In genomic region chr8:85408053-85408505, GRCm38 (mm10) we compare ENCODE assay signal across 9 mouse cellular contexts. TPM values are rescaled to one million over a fixed set of nuclear protein-coding genes. Genes with fewer than 3 reads are reported as not detected.
DNase-seq lines count a peak whose midpoint lies in the region; ATAC-seq and TF ChIP-seq lines count a peak whose summit lies in the region.
"Had no signal": no experiment of that assay in that cellular context is flagged by ENCODE, and none has a peak within 500 bp of the region (broad histone marks: within the 10 kb centered on the region; RNA-seq: fewer than 3 reads in every experiment).

No protein-coding gene starts in this region.

- no peak overlapping the region for H3K4me3 ChIP-seq in cerebellum, adult 2 months (replicated peaks; ENCODE audit: insufficient read depth, low read depth, low read length)
- no peak overlapping the region for H3K4me3 ChIP-seq in embryonic facial prominence, embryonic 11.5 days (ENCODE audit: low read depth, low read length)
- H3K4me3 ChIP-seq: neural tube, embryonic 12.5 days had no signal

- H3K9me3 ChIP-seq in embryonic facial prominence, embryonic 11.5 days (replicated peaks; ENCODE audit: control insufficient read depth, low read length) = no peaks in the 10 kb centered on the region
- H3K9me3 ChIP-seq: neural tube, embryonic 12.5 days had no signal

- no peaks in the 10 kb centered on the region for H3K27me3 ChIP-seq in cerebellum, adult 2 months (ENCODE audit: control insufficient read depth, insufficient read depth, low read length)
- no peaks in the 10 kb centered on the region for H3K27me3 ChIP-seq in embryonic facial prominence, embryonic 11.5 days (ENCODE audit: control insufficient read depth, insufficient read depth, low read length)
- H3K27me3 ChIP-seq: neural tube, embryonic 12.5 days had no signal

- H3K4me2 ChIP-seq in embryonic facial prominence, embryonic 11.5 days (ENCODE audit: low read depth, low read length) = no peak overlapping the region
- H3K4me2 ChIP-seq: neural tube, embryonic 12.5 days had no signal

- H3K36me3 ChIP-seq in embryonic facial prominence, embryonic 11.5 days (replicated peaks; ENCODE audit: control insufficient read depth, insufficient read depth, low read depth, low read length) = no peaks in the 10 kb centered on the region

- H3K9ac ChIP-seq in embryonic facial prominence, embryonic 11.5 days (replicated peaks; ENCODE audit: low read length) = no peak overlapping the region
- H3K9ac ChIP-seq: neural tube, embryonic 12.5 days had no signal

- no peak overlapping the region for H3K27ac ChIP-seq in cerebellum, adult 2 months (ENCODE audit: insufficient read depth, low read length)
- H3K27ac ChIP-seq in embryonic facial prominence, embryonic 11.5 days (replicated peaks; ENCODE audit: low read depth, low read length) = no peak overlapping the region
- H3K27ac ChIP-seq: neural tube, embryonic 12.5 days had no signal

- no peak for ATAC-seq in embryonic facial prominence, embryonic 11.5 days (replicated peaks; ENCODE audit: insufficient number of reproducible peaks, low FRiP score, low TSS enrichment, low read depth)

- no peaks in the 10 kb centered on the region for H3K4me1 ChIP-seq in cerebellum, adult 2 months (ENCODE audit: control insufficient read depth, insufficient read depth, low read length)
- no peaks in the 10 kb centered on the region for H3K4me1 ChIP-seq in embryonic facial prominence, embryonic 11.5 days (ENCODE audit: control insufficient read depth, insufficient read depth, low read length)

- no peak for DNase-seq in cerebellum, adult 2 months
- no peak for DNase-seq in cerebellum, adult 9-10 months
- peak; percentile 26 for DNase-seq in ovary, postnatal 14 days (ENCODE audit: low spot score)
- no peak for DNase-seq in ovary, adult 18-20 months (ENCODE audit: low spot score)
- DNase-seq in embryonic facial prominence, embryonic 11.5 days (ENCODE audit: low spot score) = peak; percentile 51
- DNase-seq in kidney, postnatal 10 days = peak; percentile 56
- DNase-seq in lung, postnatal 36 days = peak; percentile 78
- no peak for DNase-seq in ovary, postnatal 10 days (ENCODE audit: low spot score)

- no peak for TF ChIP-seq POLR2A in cerebellum, adult 2 months (IDR thresholded peaks at IDR 0.05; ENCODE audit: borderline replicate concordance, insufficient read depth, low read length)

- 66% methylated on average over 7 of the region's 7 CpGs for WGBS in cerebellum, adult 2 months
- WGBS in embryonic facial prominence, embryonic 11.5 days = 64% methylated on average over 7 of the region's 7 CpGs

- peak; percentile 13; the same call in 1 of the 2 replicates for TF ChIP-seq CTCF in cerebellum, adult 2 months (IDR thresholded peaks at IDR 0.05; ENCODE audit: borderline replicate concordance, insufficient read depth, low read depth, low read length)

RNA-seq across cellular contexts. Expression of gene Mylk3, which starts 21.9 kb away (rescaled TPM):
- polyA plus RNA-seq in cerebellum, adult 2 months (2012; rRNA removed) = 0.03 and 0.08 TPM in 2 replicates
- 2.9 and 3.9 TPM in 2 replicates for polyA plus RNA-seq in embryonic facial prominence, embryonic 11.5 days (2014; fragmentation: Nextera tagmentation; extraction: Ambion mirVana)

RNA-seq across cellular contexts. Expression of gene 4921524J17Rik, which starts 24.6 kb away (rescaled TPM):
- 13.8 and 15.5 TPM in 2 replicates for polyA plus RNA-seq in cerebellum, adult 2 months (2012; rRNA removed)
- polyA plus RNA-seq in embryonic facial prominence, embryonic 11.5 days (2014; fragmentation: Nextera tagmentation; extraction: Ambion mirVana) = 55.5 and 65.5 TPM in 2 replicates

Comparison
In these comparisons a context has a peak if more than half of its experiments do, and no peak if none do; other contexts are left out.
1. DNase-seq: peak in ovary, postnatal 14 days (single experiment), embryonic facial prominence, embryonic 11.5 days (single experiment), kidney, postnatal 10 days (single experiment) and lung, postnatal 36 days (single experiment); none in cerebellum, adult 2 months (0 of 2), cerebellum, adult 9-10 months (single experiment), ovary, adult 18-20 months (single experiment) and ovary, postnatal 10 days (single experiment).